Mouse (Mus musculus) gastrocnemius, adult 2 months (tissue): ENCODE data around the gene Rhoq. TPM values are rescaled to one million over a fixed set of nuclear protein-coding genes. Genes with fewer than 3 reads are reported as not detected.

ENCODE experiments used
- DNase-seq: peaks from one replicate; pipeline ENCODE4 v3.0.0; 2022
- H3K27ac ChIP-seq: fragments of 200-600 bp; 2 replicates; pipeline ENCODE4 v1.8.1; 2022; ENCODE audit warnings: mild to moderate bottlenecking
- H3K4me3 ChIP-seq: fragments of 200-600 bp; 2 replicates; pipeline ENCODE4 v1.8.1; 2022; ENCODE audit warnings: mild to moderate bottlenecking, moderate library complexity
- CTCF ChIP-seq: fragments of 200-600 bp; IDR thresholded peaks from 2 replicates; pipeline ENCODE4 v1.8.1; 2022; ENCODE audit warnings: antibody characterized with exemption, mild to moderate bottlenecking, moderate library complexity
- intact Hi-C: fragments of 180-260 bp; cut with DNase I; formaldehyde crosslinking; loops from one replicate; pipeline ENCODE4 v1.15.1; 2025
- total RNA-seq, 2 experiments: library from RNA; stranded (reverse); gene quantifications; 2 replicates each; pipeline ENCODE4 v1.2.3; 2021

Gene Rhoq
- total RNA-seq, 2 experiments from 2014 or later: 168 to 172 TPM

GRCm38 (mm10) chr17:86942112-86942511 lies 20.8 kb upstream of the Rhoq start:
- intact Hi-C loops: no loop called here
- DNase-seq: no peak
- Histone ChIP-seq H3K4me3 (no peak overlapping the region), H3K27ac (no peak overlapping the region)
- no peak for TF ChIP-seq CTCF

- H3K4me3 ChIP-seq: no peak overlapping the region
- intact Hi-C loops: no loop called here
- no peak overlapping the region for H3K27ac ChIP-seq
- no peak for DNase-seq
- TF ChIP-seq CTCF: no peak
These were observed 19.7 kb upstream of the Rhoq start for GRCm38 (mm10) chr17:86943158-86943557.

GRCm38 (mm10) chr17:86946078-86946477 lies 16.8 kb upstream of the Rhoq start:
- Histone ChIP-seq H3K27ac (no peak overlapping the region), H3K4me3 (no peak overlapping the region)
- DNase-seq: no peak
- intact Hi-C loops: no loop called here
- TF ChIP-seq CTCF: no peak

GRCm38 (mm10) chr17:86947840-86948796 lies 14.8 kb upstream of the Rhoq start, which contains the start of gene Atp6v1e2:
Gene Atp6v1e2 (minus strand): TSS chr17:86947897.
- intact Hi-C loops: no loop called here
- DNase-seq: peak; percentile 78
- peak within 1 kb of the TSS; percentile 49 for H3K4me3 ChIP-seq
- TF ChIP-seq CTCF: no peak
- peak within 1 kb of the TSS; percentile 77 for H3K27ac ChIP-seq

- intact Hi-C loops: no loop called here
These were observed 14.1 kb upstream of the Rhoq start for GRCm38 (mm10) chr17:86948801-86949200.

GRCm38 (mm10) chr17:86957239-86957638 lies 5.6 kb upstream of the Rhoq start:
- no peak for DNase-seq
- intact Hi-C loops: no loop called here
- H3K4me3 ChIP-seq: no peak overlapping the region
- no peak overlapping the region for H3K27ac ChIP-seq
- no peak for TF ChIP-seq CTCF

More at GRCm38 (mm10) chr17:86948801-86949200, 14.1 kb upstream of the Rhoq start:
- peak overlapping the region; percentile 49 for H3K4me3 ChIP-seq
- TF ChIP-seq CTCF: no peak
- peak; percentile 84 for DNase-seq
- peak overlapping the region; percentile 77 for H3K27ac ChIP-seq

- Histone ChIP-seq H3K4me3 (no peak overlapping the region), H3K27ac (no peak overlapping the region)
- DNase-seq: no peak
These were observed 4.9 kb upstream of the Rhoq start for GRCm38 (mm10) chr17:86957968-86958367.

GRCm38 (mm10) chr17:86961301-86961841 lies 1.5 kb upstream of the Rhoq start:
- peak; percentile 76 for DNase-seq
- Histone ChIP-seq H3K4me3 (peak overlapping the region; percentile 95), H3K27ac (peak overlapping the region; percentile 98)
- TF ChIP-seq CTCF: no peak
- intact Hi-C loops: loop anchor here (5.0 kb wide), 1 partner anchor 81 kb away; no protein-coding TSS in a partner anchor

More at GRCm38 (mm10) chr17:86957968-86958367, 4.9 kb upstream of the Rhoq start:
- intact Hi-C loops: no loop called here
- TF ChIP-seq CTCF: no peak

GRCm38 (mm10) chr17:86962297-86962893 lies 487 bp upstream of the Rhoq start:
- intact Hi-C loops: loop anchor here (1.0 to 5.0 kb wide), 3 partner anchors 24 to 80 kb away; partner anchors contain the start of genes Cript and Pigf
- Histone ChIP-seq H3K27ac (peak overlapping the region; percentile 98), H3K4me3 (peak overlapping the region; percentile 95)
- TF ChIP-seq CTCF: peak; percentile 81
- peak; percentile 90 for DNase-seq

- H3K27ac ChIP-seq: peak overlapping the region; percentile 98
- TF ChIP-seq CTCF: no peak
- peak overlapping the region; percentile 95 for H3K4me3 ChIP-seq
- intact Hi-C loops: loop anchor here (2.0 to 5.0 kb wide), 2 partner anchors 25 to 79 kb away; no protein-coding TSS in a partner anchor
- peak; percentile 75 for DNase-seq
These were observed 662 bp downstream of the Rhoq start for GRCm38 (mm10) chr17:86963586-86963902.

- peak overlapping the region; percentile 98 for H3K27ac ChIP-seq
- peak; percentile 56 for DNase-seq
- intact Hi-C loops: loop anchor here (5.0 kb wide), 1 partner anchor 78 kb away; no protein-coding TSS in a partner anchor
- peak overlapping the region; percentile 95 for H3K4me3 ChIP-seq
- no peak for TF ChIP-seq CTCF
These were observed 1.2 kb downstream of the Rhoq start for GRCm38 (mm10) chr17:86964041-86964440.

GRCm38 (mm10) chr17:86964502-86964901 lies 1.6 kb downstream of the Rhoq start:
- DNase-seq: peak; percentile 91
- Histone ChIP-seq H3K27ac (peak overlapping the region; percentile 98), H3K4me3 (peak overlapping the region; percentile 95)
- no peak for TF ChIP-seq CTCF
- intact Hi-C loops: loop anchor here (5.0 kb wide), 1 partner anchor 78 kb away; no protein-coding TSS in a partner anchor
